Mouse (Mus musculus) stomach, postnatal 0 days (tissue): Measurements from ENCODE around the gene Ap1m1. TPM values are rescaled to one million over a fixed set of nuclear protein-coding genes. Genes with fewer than 3 reads are reported as not detected.
A peak's percentile ranks its signal among the peaks of the same experiment; 100 is the strongest.

Experiments
- ATAC-seq: fragments of 200-750 bp; cut with Nextera tagmentation; 2 replicates; pipeline ENCODE4 v1.8.0; 2017; ENCODE audit not compliant: low FRiP score, low TSS enrichment
- DNase-seq: peaks from one replicate; pipeline ENCODE4 v3.0.0-alpha.2; 2016; ENCODE audit warnings: low spot score
- H3K27ac ChIP-seq: fragments of 300-500 bp; sonication (generic); replicated peaks from 2 replicates; pipeline ENCODE4 v1.5.1; 2014; ENCODE audit warnings: mild to moderate bottlenecking, control low read depth
- H3K27me3 ChIP-seq: fragments of 300-500 bp; sonication (generic); 2 replicates; pipeline ENCODE4 v1.6.1; 2014; ENCODE audit warnings: low read length; ENCODE audit not compliant: control insufficient read depth, insufficient read depth
- H3K36me3 ChIP-seq: fragments of 300-500 bp; sonication (generic); 2 replicates; pipeline ENCODE4 v1.6.1; 2014; ENCODE audit warnings: low read length, mixed read lengths; ENCODE audit not compliant: control insufficient read depth, insufficient read depth
- H3K4me1 ChIP-seq: fragments of 300-500 bp; sonication (generic); replicated peaks from 2 replicates; pipeline ENCODE4 v1.6.1; 2014; ENCODE audit warnings: antibody characterized with exemption; ENCODE audit not compliant: control insufficient read depth, insufficient read depth
- H3K4me2 ChIP-seq: fragments of 300-500 bp; sonication (generic); replicated peaks from 2 replicates; pipeline ENCODE4 v1.6.1; 2014; ENCODE audit warnings: low read depth, mild to moderate bottlenecking, control low read depth, moderate library complexity
- H3K4me3 ChIP-seq: fragments of 300-500 bp; sonication (generic); 2 replicates; pipeline ENCODE4 v1.5.1; 2014; ENCODE audit warnings: low read depth, low read length, control low read depth
- H3K9ac ChIP-seq: fragments of 300-500 bp; sonication (generic); 2 replicates; pipeline ENCODE4 v1.6.1; 2014; ENCODE audit warnings: mild to moderate bottlenecking, low read length, control low read depth, mixed read lengths
- H3K9me3 ChIP-seq: fragments of 300-500 bp; sonication (generic); 2 replicates; pipeline ENCODE4 v1.6.1; 2016; ENCODE audit warnings: low read length; ENCODE audit not compliant: control insufficient read depth
- CTCF ChIP-seq: IDR thresholded peaks from 2 replicates; pipeline ENCODE4 v1.5.1; 2016; ENCODE audit warnings: antibody characterized with exemption, low read depth, mild to moderate bottlenecking, moderate library complexity
- EP300 ChIP-seq: optimal IDR thresholded peaks from 2 replicates; pipeline ENCODE3; 2016; ENCODE audit warnings: antibody characterized with exemption
- WGBS: fragments of 180-500 bp; shearing (Covaris S2); extraction: QIAGEN DNeasy Blood & Tissue Kit; methylation state at CpG from one replicate; pipeline ENCODE4 v1.1.7; 2014; 5-methylcytosine and 5-hydroxymethylcytosine counted together
- polyA plus RNA-seq: library from polyadenylated mRNA; unstranded; fragments of >200 nt; fragmentation: Nextera tagmentation; extraction: Ambion mirVana; gene quantifications from 2 replicates; pipeline ENCODE4 v1.2.1, GENCODE M21; 2015

The Ap1m1 gene
- polyA plus RNA-seq, 1 experiment from 2014 or later = 38.2 TPM

- Histone ChIP-seq H3K9ac (no peak overlapping the region), H3K4me1 (no peaks in the 10 kb centered on the region), H3K27me3 (no peaks in the 10 kb centered on the region), H3K4me2 (no peak overlapping the region), H3K36me3 (no peaks in the 10 kb centered on the region), H3K27ac (no peak overlapping the region), H3K9me3 (no peaks in the 10 kb centered on the region), H3K4me3 (no peak overlapping the region)
- DNase-seq (no peak), ATAC-seq (no peak)
- 90% methylated on average over 8 of the region's 8 CpGs for WGBS
- no peak for TF ChIP-seq EP300
- TF ChIP-seq CTCF = no peak
Observed at GRCm38 (mm10) chr8:72296561-72296960, 56.7 kb downstream of the Ap1m1 start.

- Histone ChIP-seq H3K9ac (no peak overlapping the region), H3K4me1 (no peaks in the 10 kb centered on the region), H3K4me3 (no peak overlapping the region), H3K27me3 (no peaks in the 10 kb centered on the region), H3K27ac (no peak overlapping the region), H3K4me2 (no peak overlapping the region), H3K9me3 (no peaks in the 10 kb centered on the region), H3K36me3 (no peaks in the 10 kb centered on the region)
- ATAC-seq (no peak), DNase-seq (no peak)
- WGBS = 88% methylated on average over 1 of the region's 1 CpGs
- TF ChIP-seq EP300 (no peak), CTCF (no peak)
Observed at GRCm38 (mm10) chr8:72298928-72299327, 59.1 kb downstream of the Ap1m1 start.

GRCm38 (mm10) chr8:72300654-72301400 is 61.0 kb downstream of the Ap1m1 start:
- H3K27ac ChIP-seq = no peak overlapping the region
- H3K4me2 ChIP-seq = no peak overlapping the region
- DNase-seq = no peak
- H3K27me3 ChIP-seq = no peaks in the 10 kb centered on the region
- TF ChIP-seq EP300 (no peak), CTCF (no peak)
- no peaks in the 10 kb centered on the region for H3K9me3 ChIP-seq
- no peak for ATAC-seq
- no peak overlapping the region for H3K9ac ChIP-seq
- H3K36me3 ChIP-seq = no peaks in the 10 kb centered on the region
- 77% methylated on average over 9 of the region's 9 CpGs for WGBS
- no peaks in the 10 kb centered on the region for H3K4me1 ChIP-seq
- no peak overlapping the region for H3K4me3 ChIP-seq

- Histone ChIP-seq H3K27me3 (no peaks in the 10 kb centered on the region), H3K4me1 (no peaks in the 10 kb centered on the region), H3K27ac (no peak overlapping the region), H3K4me3 (no peak overlapping the region), H3K36me3 (no peaks in the 10 kb centered on the region), H3K9ac (no peak overlapping the region), H3K9me3 (no peaks in the 10 kb centered on the region), H3K4me2 (no peak overlapping the region)
- TF ChIP-seq CTCF (no peak), EP300 (no peak)
- 80% methylated on average over 5 of the region's 5 CpGs for WGBS
- no peak for DNase-seq
- ATAC-seq = no peak
Observed at GRCm38 (mm10) chr8:72301497-72301896, 61.7 kb downstream of the Ap1m1 start.

- Histone ChIP-seq H3K36me3 (no peaks in the 10 kb centered on the region), H3K9me3 (no peaks in the 10 kb centered on the region), H3K9ac (no peak overlapping the region), H3K27ac (peak overlapping the region; percentile 85), H3K4me2 (no peak overlapping the region), H3K27me3 (no peaks in the 10 kb centered on the region), H3K4me3 (no peak overlapping the region), H3K4me1 (no peaks in the 10 kb centered on the region)
- TF ChIP-seq CTCF (no peak), EP300 (no peak)
- WGBS = 44% methylated on average over 8 of the region's 8 CpGs
- ATAC-seq (peak; percentile 51; the same call in 1 of the 2 replicates), DNase-seq (no peak)
Observed at GRCm38 (mm10) chr8:72302986-72303612, 63.3 kb downstream of the Ap1m1 start.

GRCm38 (mm10) chr8:72303633-72304032 is 63.8 kb downstream of the Ap1m1 start:
- no peak overlapping the region for H3K4me2 ChIP-seq
- 0 out of 2 replicates have a peak overlapping the region, but pooled peaks have one; percentile 46 for H3K27ac ChIP-seq
- peak; percentile 50 for DNase-seq
- ATAC-seq = peak; percentile 81
- H3K4me3 ChIP-seq = no peak overlapping the region
- H3K36me3 ChIP-seq = no peaks in the 10 kb centered on the region
- TF ChIP-seq EP300 (peak; percentile 75), CTCF (no peak; the same call in 1 of the 2 replicates)
- H3K9ac ChIP-seq = no peak overlapping the region
- WGBS = 23% methylated on average over 8 of the region's 8 CpGs
- H3K9me3 ChIP-seq = no peaks in the 10 kb centered on the region
- no peaks in the 10 kb centered on the region for H3K4me1 ChIP-seq
- no peaks in the 10 kb centered on the region for H3K27me3 ChIP-seq
